Mouse (Mus musculus) cortical plate, adult 2 months (tissue): Measurements from ENCODE around the gene Ebf3. TPM values are rescaled to one million over a fixed set of nuclear protein-coding genes. Genes with fewer than 3 reads are reported as not detected.

Source experiments
- H3K27ac ChIP-seq: fragments of 200-500 bp; 2 replicates; pipeline ENCODE4 v1.5.1; 2012; ENCODE audit warnings: low read length, control low read depth, inconsistent platforms; ENCODE audit not compliant: insufficient read depth
- H3K4me1 ChIP-seq: fragments of 200-500 bp; 2 replicates; pipeline ENCODE4 v1.6.1; 2011; ENCODE audit warnings: low read length; ENCODE audit not compliant: control insufficient read depth, insufficient read depth
- H3K4me3 ChIP-seq: fragments of 200-500 bp; 2 replicates; pipeline ENCODE4 v1.5.1; 2011; ENCODE audit warnings: mild to moderate bottlenecking, low read length, control low read depth; ENCODE audit not compliant: insufficient read depth
- CTCF ChIP-seq: fragments of 200-500 bp; IDR thresholded peaks from 2 replicates; pipeline ENCODE4 v1.5.1; 2011; ENCODE audit warnings: mild to moderate bottlenecking, control low read depth, low read length; ENCODE audit not compliant: insufficient read depth; ENCODE audit errors: extremely low read depth
- POLR2A ChIP-seq: fragments of 200-500 bp; IDR thresholded peaks from 2 replicates; pipeline ENCODE4 v1.6.1; 2011; ENCODE audit warnings: mild to moderate bottlenecking, low read length, control low read depth; ENCODE audit not compliant: insufficient read depth; ENCODE audit errors: extremely low read depth
- polyA plus RNA-seq: library from polyadenylated mRNA; depleted of rRNA; stranded (reverse); fragments of >200 nt; gene quantifications from 2 replicates; pipeline ENCODE4 v1.2.3, GENCODE M21; 2012

Ebf3 gene
- polyA plus RNA-seq, 1 experiment = 0.42 TPM

- Histone ChIP-seq H3K27ac (no peak overlapping the region), H3K4me3 (no peak overlapping the region), H3K4me1 (no peaks in the 10 kb centered on the region)
- no peak for TF ChIP-seq CTCF
- TF ChIP-seq POLR2A = no peak
Measured at GRCm38 (mm10) chr7:137244839-137245238, 69.4 kb downstream of the Ebf3 start.

GRCm38 (mm10) chr7:137240481-137240880, 73.8 kb downstream of the Ebf3 start:
- Histone ChIP-seq H3K4me1 (no peaks in the 10 kb centered on the region), H3K4me3 (no peak overlapping the region), H3K27ac (no peak overlapping the region)
- TF ChIP-seq CTCF (no peak), POLR2A (no peak)

GRCm38 (mm10) chr7:137239542-137240133, 74.6 kb downstream of the Ebf3 start:
- no peaks in the 10 kb centered on the region for H3K4me1 ChIP-seq

GRCm38 (mm10) chr7:137237419-137237818, 76.8 kb downstream of the Ebf3 start:
- Histone ChIP-seq H3K4me3 (no peak overlapping the region), H3K4me1 (no peaks in the 10 kb centered on the region), H3K27ac (no peak overlapping the region)
- no peak for TF ChIP-seq CTCF

More at GRCm38 (mm10) chr7:137239542-137240133, 74.6 kb downstream of the Ebf3 start:
- Histone ChIP-seq H3K27ac (no peak overlapping the region), H3K4me3 (no peak overlapping the region)
- no peak for TF ChIP-seq POLR2A
- TF ChIP-seq CTCF = no peak

- Histone ChIP-seq H3K4me3 (no peak overlapping the region), H3K4me1 (no peaks in the 10 kb centered on the region), H3K27ac (no peak overlapping the region)
- TF ChIP-seq POLR2A (no peak), CTCF (no peak)
Measured at GRCm38 (mm10) chr7:137223823-137224222, 90.4 kb downstream of the Ebf3 start.

- H3K27ac ChIP-seq = no peak overlapping the region
- no peak overlapping the region for H3K4me3 ChIP-seq
- H3K4me1 ChIP-seq = no peaks in the 10 kb centered on the region
- TF ChIP-seq CTCF (no peak), POLR2A (no peak)
Measured at GRCm38 (mm10) chr7:137222831-137223505, 91.3 kb downstream of the Ebf3 start.

GRCm38 (mm10) chr7:137221599-137221998, 92.6 kb downstream of the Ebf3 start:
- TF ChIP-seq POLR2A = no peak
- no peak for TF ChIP-seq CTCF
- Histone ChIP-seq H3K4me3 (no peak overlapping the region), H3K4me1 (no peaks in the 10 kb centered on the region), H3K27ac (no peak overlapping the region)

GRCm38 (mm10) chr7:137220436-137220835, 93.8 kb downstream of the Ebf3 start:
- Histone ChIP-seq H3K27ac (no peak overlapping the region), H3K4me3 (no peak overlapping the region), H3K4me1 (no peaks in the 10 kb centered on the region)
- TF ChIP-seq CTCF (no peak), POLR2A (no peak)

- Histone ChIP-seq H3K27ac (no peak overlapping the region), H3K4me1 (no peaks in the 10 kb centered on the region), H3K4me3 (no peak overlapping the region)
- TF ChIP-seq CTCF = no peak
- TF ChIP-seq POLR2A = no peak
Measured at GRCm38 (mm10) chr7:137218706-137219105, 95.5 kb downstream of the Ebf3 start.

GRCm38 (mm10) chr7:137213444-137213843, 100.8 kb downstream of the Ebf3 start:
- H3K4me3 ChIP-seq = no peak overlapping the region
- H3K27ac ChIP-seq = no peak overlapping the region
- H3K4me1 ChIP-seq = no peaks in the 10 kb centered on the region
- TF ChIP-seq CTCF = no peak
- TF ChIP-seq POLR2A = no peak
